Mouse (Mus musculus): ENCODE results near the gene Crisp3.
"Not testable (repeated sequence)": the region's sequence is repeated elsewhere in the genome, so short reads cannot be mapped to it uniquely, and the experiment has no call there.

DNA sequence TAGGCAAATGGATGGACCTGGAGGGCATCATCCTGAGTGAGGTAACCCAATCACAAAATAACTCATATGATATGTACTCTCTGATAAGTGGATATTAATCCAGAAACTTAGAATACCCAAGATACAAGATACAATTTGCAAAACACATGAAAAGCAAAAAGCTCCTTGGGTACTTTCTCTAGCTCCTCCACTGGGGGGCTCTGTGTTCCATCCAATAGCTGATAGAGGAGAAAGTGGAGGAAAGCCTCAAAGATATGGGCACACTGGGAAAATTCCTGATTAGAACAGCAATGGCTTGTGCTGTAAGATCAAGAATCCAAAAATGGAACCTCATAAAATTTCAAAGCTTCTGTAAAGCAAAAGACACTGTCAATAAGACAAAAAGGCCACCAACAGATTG lies 40.3 kb downstream of the Crisp3 start:
- not testable (repeated sequence) for TF ChIP-seq EP300, CTCF (IDR thresholded peaks at IDR 0.05; ENCODE audit: low read depth)

All from liver, embryonic 14.5 days (tissue).